Mouse (Mus musculus) lung, adult 2 months (tissue): ENCODE results near the gene Cela1. TPM values are rescaled to one million over a fixed set of nuclear protein-coding genes. Genes with fewer than 3 reads are reported as not detected.

Source experiments
- DNase-seq: peaks from one replicate; pipeline ENCODE4 v3.0.0; 2022
- H3K4me1 ChIP-seq: fragments of 200-500 bp; 2 replicates; pipeline ENCODE4 v1.6.1; 2011; ENCODE audit warnings: low read length; ENCODE audit not compliant: control insufficient read depth, insufficient read depth
- H3K4me3 ChIP-seq: fragments of 200-500 bp; replicated peaks from 2 replicates; pipeline ENCODE3; 2011; ENCODE audit warnings: low read depth, mild to moderate bottlenecking, control low read depth, low read length; ENCODE audit errors: extremely low read depth
- CTCF ChIP-seq: fragments of 200-500 bp; IDR thresholded peaks from 2 replicates; pipeline ENCODE4 v1.5.1; 2011; ENCODE audit warnings: mild to moderate bottlenecking, low read length, control low read depth; ENCODE audit not compliant: insufficient read depth
- POLR2A ChIP-seq: fragments of 200-500 bp; IDR thresholded peaks from 2 replicates; pipeline ENCODE4 v1.6.1; 2011; ENCODE audit warnings: low read depth, mild to moderate bottlenecking, control low read depth, low read length, borderline replicate concordance; ENCODE audit errors: extremely low read depth
- WGBS: fragments of 180-500 bp; shearing (Covaris S2); methylation state at CpG from one replicate; pipeline ENCODE4 v1.1.7; 2018; 5-methylcytosine and 5-hydroxymethylcytosine counted together
- polyA plus RNA-seq: library from polyadenylated mRNA; depleted of rRNA; stranded (reverse); fragments of >200 nt; gene quantifications from 2 replicates; pipeline ENCODE4 v1.2.3, GENCODE M21; 2012

Cela1 gene
- polyA plus RNA-seq, 1 experiment, result 4.7 TPM

GRCm38 (mm10) chr15:100706226-100706625 is 18.5 kb upstream of the Cela1 start:
- Histone ChIP-seq H3K4me1 (no peaks in the 10 kb centered on the region), H3K4me3 (no peak overlapping the region)
- no peak for DNase-seq
- WGBS, result 53% methylated on average over 8 of the region's 8 CpGs
- TF ChIP-seq CTCF, result no peak
- no peak for TF ChIP-seq POLR2A

- TF ChIP-seq POLR2A, result no peak
- no peak for TF ChIP-seq CTCF
- 64% methylated on average over 1 of the region's 1 CpGs for WGBS
- DNase-seq, result no peak
- no peak overlapping the region for H3K4me3 ChIP-seq
- no peaks in the 10 kb centered on the region for H3K4me1 ChIP-seq
These were observed 17.7 kb upstream of the Cela1 start for GRCm38 (mm10) chr15:100705376-100705775.

DNA sequence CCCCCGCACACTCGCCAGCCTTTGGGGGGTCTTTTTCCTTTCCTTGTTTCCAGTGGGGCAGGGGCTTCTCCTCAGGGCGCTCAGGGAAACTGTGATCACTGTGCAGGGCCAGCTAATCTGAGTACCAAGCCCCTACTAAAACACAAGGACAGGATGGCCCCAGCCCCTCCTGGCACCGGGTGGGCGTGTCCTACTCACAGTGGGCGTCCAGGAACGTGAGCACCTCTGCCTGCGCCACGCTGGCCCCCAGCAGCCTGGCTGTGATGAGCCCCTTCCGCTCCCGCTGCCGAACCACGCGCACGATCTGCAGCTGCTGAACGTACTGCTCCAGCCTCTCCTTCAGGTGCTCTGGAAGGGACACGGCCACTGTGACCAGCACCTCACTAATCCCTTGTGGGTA is 16.2 kb upstream of the Cela1 start:
- no peak for DNase-seq
- WGBS, result 18% methylated on average over 17 of the region's 17 CpGs
- TF ChIP-seq POLR2A, result no peak
- TF ChIP-seq CTCF, result no peak
- Histone ChIP-seq H3K4me3 (no peak overlapping the region), H3K4me1 (no peaks in the 10 kb centered on the region)

- DNase-seq, result no peak
- Histone ChIP-seq H3K4me3 (no peak overlapping the region), H3K4me1 (no peaks in the 10 kb centered on the region)
- 72% methylated on average over 6 of the region's 6 CpGs for WGBS
- TF ChIP-seq CTCF (no peak), POLR2A (no peak)
These were observed 14.1 kb upstream of the Cela1 start for GRCm38 (mm10) chr15:100701856-100702255.

DNA sequence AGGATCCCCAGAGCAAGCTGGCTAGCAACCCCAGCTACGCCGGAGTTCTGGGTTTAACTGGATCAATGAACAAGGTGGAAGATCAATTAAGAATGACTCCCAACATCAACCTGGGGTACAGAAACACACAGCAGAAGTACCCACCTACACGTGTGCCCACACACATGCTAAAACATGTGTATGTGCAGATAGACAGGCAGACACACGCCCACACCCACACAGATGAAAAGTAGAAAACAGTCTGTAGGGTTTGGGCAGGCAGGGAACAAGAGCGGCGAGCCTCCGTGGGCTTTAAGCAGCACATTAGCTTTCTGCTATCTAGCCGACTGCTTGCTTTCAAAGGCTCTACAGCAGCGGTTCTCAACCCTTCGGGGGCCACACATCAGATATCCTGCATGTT is 13.4 kb upstream of the Cela1 start:
- no peak for DNase-seq
- WGBS, result 67% methylated on average over 10 of the region's 10 CpGs
- Histone ChIP-seq H3K4me3 (no peak overlapping the region), H3K4me1 (no peaks in the 10 kb centered on the region)
- no peak for TF ChIP-seq CTCF

- no peak for TF ChIP-seq CTCF
- TF ChIP-seq POLR2A, result no peak
- no peaks in the 10 kb centered on the region for H3K4me1 ChIP-seq
- WGBS, result 49% methylated on average over 5 of the region's 5 CpGs
- no peak overlapping the region for H3K4me3 ChIP-seq
- no peak for DNase-seq
These were observed 12.7 kb upstream of the Cela1 start for GRCm38 (mm10) chr15:100700424-100700823.

DNA sequence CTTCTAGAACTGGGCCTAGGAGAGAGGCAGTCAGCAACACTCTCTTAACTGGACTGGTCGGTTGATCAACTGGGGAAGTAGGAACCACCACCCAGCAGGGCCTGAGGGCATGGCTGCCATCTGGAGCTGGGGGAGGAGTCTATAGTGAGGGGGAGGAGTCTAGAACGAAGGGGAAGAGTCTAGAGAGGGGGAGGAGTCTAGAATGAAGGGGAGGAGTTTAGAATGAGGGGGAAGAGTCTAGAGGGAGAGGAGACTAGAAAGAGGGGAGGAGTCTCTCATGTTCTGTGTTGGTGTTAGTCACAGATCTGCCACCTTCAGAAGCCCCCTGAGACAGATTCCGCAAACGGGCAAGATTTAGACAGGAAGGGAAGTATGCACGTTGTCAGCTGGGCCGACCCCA is 11.7 kb upstream of the Cela1 start:
- Histone ChIP-seq H3K4me3 (no peak overlapping the region), H3K4me1 (no peaks in the 10 kb centered on the region)
- no peak for TF ChIP-seq POLR2A
- TF ChIP-seq CTCF, result no peak
- WGBS, result 56% methylated on average over 6 of the region's 6 CpGs
- DNase-seq, result no peak

DNA sequence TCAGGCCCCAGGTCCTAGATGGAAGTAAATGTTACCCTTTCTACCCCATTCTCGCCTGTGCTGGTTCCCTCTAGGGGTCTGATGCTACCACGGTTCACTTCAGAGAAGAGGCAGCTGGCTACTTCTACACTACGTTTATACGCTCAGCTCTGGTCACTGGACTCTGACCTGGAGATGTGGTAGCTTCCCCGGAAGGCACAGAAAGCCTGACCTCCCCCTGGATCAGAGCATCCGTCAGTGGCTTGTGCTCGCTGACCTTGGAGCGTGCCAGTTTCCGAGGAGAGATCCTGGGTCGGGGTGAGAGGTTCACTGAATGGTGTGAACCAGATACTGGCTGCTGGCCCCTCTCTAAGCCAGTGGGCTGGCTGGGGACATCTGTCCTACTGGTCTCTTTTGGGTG is 10.4 kb upstream of the Cela1 start:
- no peak overlapping the region for H3K4me3 ChIP-seq
- no peaks in the 10 kb centered on the region for H3K4me1 ChIP-seq
- no peak for TF ChIP-seq POLR2A
- TF ChIP-seq CTCF, result no peak
- DNase-seq, result no peak
- WGBS, result 67% methylated on average over 10 of the region's 10 CpGs

DNA sequence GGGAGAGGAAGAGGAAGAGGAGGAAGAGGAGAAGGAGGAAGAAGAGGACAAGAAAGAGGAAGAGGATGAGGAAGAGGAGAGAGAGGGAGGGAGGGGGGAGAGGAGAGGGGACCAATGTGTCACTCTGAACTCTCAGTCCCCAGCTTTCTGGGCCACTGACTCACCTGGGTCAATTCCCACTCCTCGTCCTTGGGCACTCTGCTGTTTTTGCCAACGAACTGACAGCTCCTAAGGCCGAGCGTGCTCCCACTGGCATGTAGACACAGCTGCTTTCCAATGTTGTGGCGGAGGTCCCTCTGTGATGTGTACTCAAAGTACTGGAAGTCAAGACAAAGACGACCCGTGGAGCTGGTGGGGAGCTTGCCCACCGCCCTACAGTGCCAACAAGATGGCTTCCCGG is 6.7 kb upstream of the Cela1 start:
- TF ChIP-seq POLR2A (no peak), CTCF (no peak)
- Histone ChIP-seq H3K4me1 (no peaks in the 10 kb centered on the region), H3K4me3 (no peak overlapping the region)
- no peak for DNase-seq
- 83% methylated on average over 9 of the region's 9 CpGs for WGBS

DNA sequence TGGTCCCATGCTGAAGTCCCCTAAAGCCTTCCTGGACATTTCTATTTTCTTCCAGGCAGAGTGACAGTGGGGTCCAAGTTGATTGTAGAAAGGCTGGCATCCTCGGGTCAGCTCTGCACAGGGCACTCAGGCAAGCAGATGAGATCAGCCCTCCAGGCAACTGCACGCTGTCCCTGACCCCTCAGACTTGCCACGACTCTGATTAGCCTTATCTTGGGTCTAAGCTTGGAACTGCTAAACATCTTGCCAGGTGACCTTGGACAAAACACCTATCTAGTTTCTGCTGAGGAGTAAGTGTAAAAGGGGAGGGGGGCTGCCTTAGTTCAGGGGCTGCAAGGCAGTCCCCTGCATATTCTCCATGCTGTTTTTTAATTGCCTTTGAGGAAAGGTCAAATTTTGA is 4.3 kb upstream of the Cela1 start:
- no peak for DNase-seq
- Histone ChIP-seq H3K4me3 (no peak overlapping the region), H3K4me1 (no peaks in the 10 kb centered on the region)
- TF ChIP-seq CTCF (no peak), POLR2A (no peak)
- 39% methylated on average over 3 of the region's 3 CpGs for WGBS

GRCm38 (mm10) chr15:100686989-100687388 is 732 bp downstream of the Cela1 start:
- WGBS, result 27% methylated on average over 12 of the region's 12 CpGs
- H3K4me3 ChIP-seq, result no peak overlapping the region
- no peaks in the 10 kb centered on the region for H3K4me1 ChIP-seq
- TF ChIP-seq CTCF (no peak), POLR2A (no peak)
- DNase-seq, result no peak
